Comparison of ENCODE assay signal across 13 mouse cellular contexts in the genomic region with DNA sequence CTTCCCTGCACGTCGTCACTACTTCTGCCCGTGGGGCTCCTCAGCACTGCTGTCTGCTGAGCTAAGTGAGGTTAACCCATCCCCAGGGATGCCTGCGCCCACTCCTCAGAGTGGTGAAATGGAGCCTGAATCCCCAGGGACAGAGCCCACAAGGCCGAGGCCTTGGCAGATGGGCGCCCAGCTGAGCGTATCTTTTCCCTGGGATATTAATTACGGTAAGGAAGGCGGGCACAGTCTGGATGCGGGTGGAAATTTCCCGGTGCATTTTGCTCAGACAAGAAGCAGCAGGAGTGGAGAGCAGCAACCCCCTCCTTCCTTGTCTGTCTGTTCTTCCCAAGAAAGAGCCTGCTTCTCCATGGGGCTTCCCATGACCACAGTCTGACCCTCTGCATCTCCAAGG.
DNase-seq lines count a peak whose midpoint lies in the region; ATAC-seq lines count a peak whose summit lies in the region.
"Had no signal": no experiment of that assay in that cellular context is flagged by ENCODE, and none has a peak within 500 bp of the region (broad histone marks: within the 10 kb centered on the region; RNA-seq: fewer than 3 reads in every experiment).

No protein-coding gene starts in this region.

- 62% methylated on average over 11 of the region's 11 CpGs for WGBS in embryonic facial prominence, embryonic 14.5 days
- WGBS in embryonic facial prominence, embryonic 10.5 days: 73% methylated on average over 11 of the region's 11 CpGs
- WGBS in hindbrain, embryonic 16.5 days: 27% methylated on average over 11 of the region's 11 CpGs

- no peak overlapping the region for H3K4me3 ChIP-seq in embryonic facial prominence, embryonic 14.5 days (ENCODE audit: low read depth, low read length)
- no peak overlapping the region; the same call in 1 of the 2 replicates for H3K4me3 ChIP-seq in embryonic facial prominence, embryonic 10.5 days
- no peak overlapping the region for H3K4me3 ChIP-seq in hindbrain, embryonic 16.5 days (ENCODE audit: low read length)
- H3K4me3 ChIP-seq: erythroblast, embryonic 14.5 days; kidney, embryonic 15.5 days; limb, embryonic 10.5 days had no signal

- H3K9ac ChIP-seq in embryonic facial prominence, embryonic 14.5 days (ENCODE audit: low read depth, low read length): no peak overlapping the region
- peak overlapping the region; percentile 11; the same call in 1 of the 2 replicates for H3K9ac ChIP-seq in hindbrain, embryonic 16.5 days (ENCODE audit: low read depth, low read length)
- H3K9ac ChIP-seq: kidney, embryonic 15.5 days; lung, embryonic 14.5 days had no signal

- peak; percentile 31 for DNase-seq in embryonic facial prominence, embryonic 14.5 days (ENCODE audit: low spot score)
- DNase-seq in embryonic facial prominence, embryonic 10.5 days (ENCODE audit: low spot score): no peak
- DNase-seq in right cerebral cortex, adult 18-20 months: peak; percentile 39
- DNase-seq in right cerebral cortex, postnatal 14 days: no peak
- peak; percentile 51 for DNase-seq in retina, postnatal 1 day
- no peak for DNase-seq in thymus, postnatal 4 days
- DNase-seq: B cell, adult 2 months; lung, embryonic 14.5 days had no signal

- H3K4me1 ChIP-seq in embryonic facial prominence, embryonic 14.5 days (ENCODE audit: control insufficient read depth, insufficient read depth, low read length): no peaks in the 10 kb centered on the region
- peaks cover 30% of the 10 kb centered on the region for H3K4me1 ChIP-seq in embryonic facial prominence, embryonic 10.5 days
- H3K4me1 ChIP-seq in hindbrain, embryonic 16.5 days (ENCODE audit: control insufficient read depth, insufficient read depth, low read depth, low read length): peaks cover 3% of the 10 kb centered on the region

- peak; percentile 27 for ATAC-seq in embryonic facial prominence, embryonic 14.5 days (ENCODE audit: low read depth)
- peak; percentile 57 for ATAC-seq in hindbrain, embryonic 16.5 days
- no peak for ATAC-seq in erythroid progenitor cell, adult 5-6 weeks (replicated peaks; ENCODE audit: low FRiP score, poor library complexity, severe bottlenecking)

- no peak overlapping the region for H3K4me2 ChIP-seq in embryonic facial prominence, embryonic 14.5 days (ENCODE audit: low read depth, low read length)
- H3K4me2 ChIP-seq in hindbrain, embryonic 16.5 days (ENCODE audit: low read length): no peak overlapping the region
- H3K4me2 ChIP-seq: kidney, embryonic 15.5 days; lung, embryonic 14.5 days had no signal

- H3K27ac ChIP-seq in embryonic facial prominence, embryonic 14.5 days (replicated peaks; ENCODE audit: low read depth, low read length): no peak overlapping the region
- no peak overlapping the region for H3K27ac ChIP-seq in embryonic facial prominence, embryonic 10.5 days (replicated peaks)
- H3K27ac ChIP-seq in hindbrain, embryonic 16.5 days (ENCODE audit: low read depth, low read length): no peak overlapping the region
- H3K27ac ChIP-seq: kidney, embryonic 15.5 days had no signal

- no peaks in the 10 kb centered on the region for H3K36me3 ChIP-seq in embryonic facial prominence, embryonic 14.5 days (ENCODE audit: control insufficient read depth, insufficient read depth, low read length)
- no peaks in the 10 kb centered on the region for H3K36me3 ChIP-seq in embryonic facial prominence, embryonic 10.5 days (replicated peaks)
- H3K36me3 ChIP-seq in hindbrain, embryonic 16.5 days (ENCODE audit: control insufficient read depth, insufficient read depth, low read length): no peaks in the 10 kb centered on the region
- H3K36me3 ChIP-seq: kidney, embryonic 15.5 days; limb, embryonic 10.5 days had no signal

- no peaks in the 10 kb centered on the region; the same call in 1 of the 2 replicates for H3K27me3 ChIP-seq in embryonic facial prominence, embryonic 14.5 days (replicated peaks; ENCODE audit: control insufficient read depth, insufficient read depth, low read length)
- peaks cover 5% of the 10 kb centered on the region; the same call in 1 of the 2 replicates for H3K27me3 ChIP-seq in embryonic facial prominence, embryonic 10.5 days (replicated peaks; ENCODE audit: low read depth, poor library complexity, severe bottlenecking)
- no peaks in the 10 kb centered on the region for H3K27me3 ChIP-seq in hindbrain, embryonic 16.5 days (replicated peaks; ENCODE audit: control insufficient read depth, insufficient read depth, low read length)

- H3K9me3 ChIP-seq in embryonic facial prominence, embryonic 14.5 days (ENCODE audit: control insufficient read depth, low read length): no peaks in the 10 kb centered on the region
- no peaks in the 10 kb centered on the region for H3K9me3 ChIP-seq in embryonic facial prominence, embryonic 10.5 days
- no peaks in the 10 kb centered on the region for H3K9me3 ChIP-seq in hindbrain, embryonic 16.5 days (ENCODE audit: control insufficient read depth, low read length)
- H3K9me3 ChIP-seq: kidney, embryonic 15.5 days; limb, embryonic 10.5 days had no signal

Comparison
In these comparisons a context has a peak if more than half of its experiments do, and no peak if none do; other contexts are left out.
1. DNase-seq: peak in embryonic facial prominence, embryonic 14.5 days (single experiment), right cerebral cortex, adult 18-20 months (single experiment) and retina, postnatal 1 day (single experiment); none in embryonic facial prominence, embryonic 10.5 days (single experiment), right cerebral cortex, postnatal 14 days (single experiment) and thymus, postnatal 4 days (single experiment).